Mouse (Mus musculus) mouse embryonic stem cell (cell line): ENCODE data around the gene Rassf6.

Source experiments
- in situ Hi-C, 2 experiments: fragments of 300-500 bp; cut with MboI; formaldehyde crosslinking; loops; 1 replicate in 1 of 2; 3 replicates in 1 of 2; pipeline ENCODE4 v1.14.3; 2019 to 2020; ENCODE audit warnings: low sequenced_read_pairs in 2 of 2, low pct_unique_long_range_greater_than_20kb in 1 of 2, mixed read lengths in 1 of 2; ENCODE audit not compliant: unreplicated experiment in 1 of 2

The Rassf6 gene

DNA sequence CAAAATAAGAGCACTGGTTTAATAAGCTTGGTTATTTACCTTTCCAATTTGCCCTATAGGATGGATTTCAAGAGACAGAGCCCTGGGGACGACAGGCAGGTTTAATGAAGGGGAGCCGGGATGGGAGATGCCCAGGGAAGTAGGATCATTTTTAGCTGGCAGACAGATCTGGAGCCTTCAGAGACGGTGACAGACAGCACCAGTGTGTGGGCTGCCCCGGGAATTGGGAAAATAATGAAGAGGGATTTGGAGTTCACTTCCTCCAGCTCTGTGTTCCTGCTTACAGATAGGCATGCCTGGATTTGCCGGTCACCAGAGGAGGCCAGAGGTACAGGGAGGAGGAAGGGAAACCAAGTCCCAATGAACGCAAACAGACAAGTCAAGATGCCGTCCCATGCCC is 5.6 kb downstream of the Rassf6 start:
- in situ Hi-C loops = no loop called here

DNA sequence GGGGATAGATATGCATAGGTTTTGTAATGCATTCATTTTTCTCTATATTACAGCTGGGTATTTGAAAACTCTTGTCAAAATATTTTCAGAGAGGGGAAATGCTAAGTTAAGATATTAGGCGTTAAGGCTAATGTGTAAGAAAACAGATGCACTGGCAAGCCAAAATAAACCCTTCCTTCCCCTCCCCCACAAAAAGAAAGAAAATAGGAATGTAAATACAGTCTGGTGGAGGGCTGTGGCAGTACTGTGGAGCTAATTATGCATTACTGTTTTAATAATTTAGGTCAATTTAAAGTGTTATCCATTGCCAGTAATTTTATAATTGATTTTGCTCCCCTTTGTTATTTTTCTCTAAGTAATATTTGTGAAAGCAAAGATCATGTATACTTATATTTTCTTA is 11.9 kb downstream of the Rassf6 start:
- in situ Hi-C loops = no loop called here

DNA sequence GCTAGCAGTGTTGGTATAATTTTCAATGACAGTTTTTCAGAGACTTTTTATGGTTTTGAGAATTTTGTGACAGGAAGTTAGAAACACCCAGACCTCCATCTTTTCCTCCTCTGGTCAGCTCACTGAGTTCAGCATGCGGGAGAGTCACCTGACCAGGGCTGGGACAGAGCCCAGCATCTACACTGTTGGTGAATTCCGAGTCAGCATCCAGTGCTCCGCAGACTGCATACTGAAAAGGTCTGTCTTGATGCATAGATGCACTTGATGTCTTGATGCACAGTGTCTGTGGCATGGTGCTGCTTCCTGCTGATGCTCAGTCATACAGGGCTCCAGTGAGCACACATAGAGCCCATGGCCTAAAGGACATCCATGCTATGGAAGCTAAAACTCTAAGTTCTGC is 12.4 kb downstream of the Rassf6 start:
- in situ Hi-C loops = no loop called here

GRCm38 (mm10) chr5:90627423-90627822 is 13.0 kb downstream of the Rassf6 start:
- in situ Hi-C loops = no loop called here

DNA sequence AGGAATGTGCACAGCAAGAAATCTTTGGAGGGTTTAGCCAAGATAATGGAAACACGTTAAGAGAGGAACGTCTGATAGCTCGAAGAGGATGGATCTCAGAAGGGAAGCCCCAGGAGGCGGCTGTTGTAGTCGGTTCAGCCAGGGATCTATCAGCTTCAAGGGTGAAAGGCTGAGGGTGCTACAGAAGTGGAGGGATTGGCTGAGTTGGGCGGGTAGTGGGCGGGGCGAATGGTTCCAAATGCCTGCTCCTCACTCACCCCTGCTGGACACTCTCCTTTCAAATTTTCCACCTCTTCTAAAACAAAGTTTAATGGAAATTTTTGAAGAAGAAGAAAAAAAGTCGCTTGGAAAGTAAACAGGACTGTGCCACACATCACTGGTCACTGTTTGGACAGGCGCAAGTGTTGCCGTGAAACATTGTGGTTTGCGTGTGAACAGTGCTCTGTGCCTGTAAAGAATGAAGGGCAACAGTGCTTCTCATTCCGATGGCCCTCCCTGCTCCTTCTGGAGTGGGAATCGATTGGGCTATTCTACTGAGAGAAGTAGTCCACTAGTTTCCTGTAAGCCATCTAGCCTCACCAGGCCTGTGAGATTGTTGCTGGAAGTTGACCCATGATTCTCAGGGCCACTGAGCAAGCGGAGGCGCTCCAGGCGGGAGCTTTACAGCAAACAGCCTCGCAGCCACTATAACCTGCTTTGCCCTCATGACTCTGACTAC is 15.6 kb downstream of the Rassf6 start:
- in situ Hi-C loops = loop anchor here in 1 of 2 experiments (25.0 kb wide), 1 partner anchor 413 kb away; the partner anchor contains the start of gene Cox18

- in situ Hi-C loops = loop anchor here in 1 of 2 experiments (25.0 kb wide), 1 partner anchor 411 kb away; the partner anchor contains the start of gene Cox18
Observed at GRCm38 (mm10) chr5:90623209-90623608, 17.2 kb downstream of the Rassf6 start.

DNA sequence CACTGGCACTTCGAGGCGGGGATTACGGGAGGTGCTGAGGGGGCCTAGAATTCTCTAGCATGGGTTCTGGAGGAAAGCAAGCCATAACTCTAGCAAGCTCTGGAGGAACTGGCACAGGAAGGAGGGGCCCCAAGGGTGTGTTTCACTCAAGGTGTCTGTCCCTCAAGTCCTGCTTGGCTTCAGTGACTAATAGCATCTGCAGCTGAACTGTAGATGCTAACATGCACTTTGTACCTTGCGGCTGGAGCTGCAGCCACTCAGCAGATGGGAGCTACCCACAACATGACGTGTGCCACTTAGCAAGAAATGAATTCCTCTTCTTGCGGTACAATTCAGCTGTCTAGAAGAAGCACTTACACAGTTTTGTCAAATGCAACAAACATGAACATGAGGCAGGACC is 18.7 kb downstream of the Rassf6 start:
- in situ Hi-C loops = loop anchor here in 1 of 2 experiments (25.0 kb wide), 1 partner anchor 409 kb away; the partner anchor contains the start of gene Cox18

GRCm38 (mm10) chr5:90621316-90621715 is 19.1 kb downstream of the Rassf6 start:
- in situ Hi-C loops = loop anchor here in 1 of 2 experiments (25.0 kb wide), 1 partner anchor 409 kb away; the partner anchor contains the start of gene Cox18

GRCm38 (mm10) chr5:90617859-90618258 is 22.6 kb downstream of the Rassf6 start:
- in situ Hi-C loops = loop anchor here in 1 of 2 experiments (25.0 kb wide), 1 partner anchor 406 kb away; the partner anchor contains the start of gene Cox18

DNA sequence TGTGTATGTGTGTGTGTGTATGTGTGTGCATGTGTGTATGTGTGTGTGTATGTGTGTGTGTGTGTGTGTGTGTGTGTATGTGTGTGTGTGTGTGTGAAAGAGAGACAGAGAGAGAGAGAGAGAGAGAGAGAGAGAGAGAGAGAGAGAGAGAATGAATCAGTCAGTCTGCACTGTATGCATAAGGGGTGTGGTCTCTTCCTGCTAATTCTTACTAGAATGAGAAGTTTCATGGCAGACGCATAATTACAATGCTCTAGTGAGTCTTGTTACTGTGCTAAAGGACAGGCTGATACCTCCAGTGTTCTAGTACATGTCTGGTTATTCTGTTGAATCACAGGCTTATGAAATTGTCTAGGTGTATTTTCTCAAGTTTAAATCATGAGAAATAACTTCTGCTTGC is 27.7 kb downstream of the Rassf6 start:
- in situ Hi-C loops = loop anchor here in 1 of 2 experiments (25.0 kb wide), 1 partner anchor 400 kb away; the partner anchor contains the start of gene Cox18

DNA sequence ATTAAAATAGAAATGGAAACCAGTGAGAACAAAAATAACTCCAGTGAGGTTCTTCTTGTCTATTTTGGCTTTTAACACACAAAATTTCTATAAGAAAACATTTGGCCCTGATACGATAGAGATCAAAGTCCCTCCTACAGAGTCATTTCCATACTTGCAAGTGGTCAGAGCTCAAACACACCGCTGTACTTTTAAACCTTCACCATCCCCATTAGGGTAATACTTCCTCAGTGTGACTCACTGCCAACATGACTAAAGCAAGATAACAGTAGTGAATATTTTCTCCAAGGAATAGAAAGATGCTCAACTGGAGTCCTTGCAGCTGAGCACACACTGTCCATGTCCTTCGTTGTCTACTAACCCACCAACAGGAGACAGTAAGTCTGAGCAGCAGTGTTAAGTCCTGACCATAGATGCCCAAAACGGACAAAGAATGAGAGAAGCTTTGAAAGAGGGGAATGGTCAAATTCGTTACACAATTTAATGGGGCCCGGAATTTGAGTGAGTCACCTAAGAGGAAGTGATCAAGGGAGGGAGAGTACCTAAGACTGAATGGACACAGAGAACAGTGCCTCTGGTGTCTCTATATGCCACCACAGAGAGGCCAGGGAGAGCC is 28.4 kb downstream of the Rassf6 start:
- in situ Hi-C loops = loop anchor here in 1 of 2 experiments (25.0 kb wide), 1 partner anchor 400 kb away; the partner anchor contains the start of gene Cox18

- in situ Hi-C loops = loop anchor here in 1 of 2 experiments (25.0 kb wide), 1 partner anchor 399 kb away; the partner anchor contains the start of gene Cox18
Observed at GRCm38 (mm10) chr5:90611388-90611787, 29.1 kb downstream of the Rassf6 start.

- in situ Hi-C loops = loop anchor here in 1 of 2 experiments (25.0 kb wide), 1 partner anchor 397 kb away; the partner anchor contains the start of gene Cox18
Observed at GRCm38 (mm10) chr5:90608906-90609305, 31.6 kb downstream of the Rassf6 start.

GRCm38 (mm10) chr5:90603407-90603923 is 37.0 kb downstream of the Rassf6 start:
- in situ Hi-C loops = loop anchor here in 1 of 2 experiments (25.0 kb wide), 1 partner anchor 391 kb away; the partner anchor contains the start of gene Cox18

DNA sequence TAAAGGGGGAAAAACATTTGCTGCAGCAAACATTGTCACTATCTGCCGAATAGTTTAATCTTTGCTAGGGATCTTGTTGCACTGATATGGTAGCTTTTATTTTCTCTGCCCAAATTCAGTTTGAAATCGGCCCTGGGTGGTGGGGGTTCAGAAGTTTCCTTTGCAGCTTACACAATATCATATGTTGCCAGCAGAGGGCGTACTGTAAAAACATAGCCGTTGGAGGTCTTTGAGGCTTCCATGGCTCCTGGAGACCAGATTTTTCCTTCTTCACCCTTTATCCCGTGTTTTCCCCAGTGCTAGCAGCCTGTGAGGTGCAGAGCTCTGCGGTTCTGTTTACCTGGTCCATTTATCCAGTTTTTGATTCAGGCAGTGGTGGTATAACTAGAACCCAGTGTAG is 39.0 kb downstream of the Rassf6 start:
- in situ Hi-C loops = loop anchor here in 1 of 2 experiments (25.0 kb wide), 1 partner anchor 389 kb away; the partner anchor contains the start of gene Cox18

- in situ Hi-C loops = no loop called here
Observed at GRCm38 (mm10) chr5:90596155-90596554, 44.3 kb downstream of the Rassf6 start.

GRCm38 (mm10) chr5:90594945-90595344 is 45.5 kb downstream of the Rassf6 start:
- in situ Hi-C loops = no loop called here

GRCm38 (mm10) chr5:90591936-90592335 is 48.5 kb downstream of the Rassf6 start:
- in situ Hi-C loops = no loop called here

DNA sequence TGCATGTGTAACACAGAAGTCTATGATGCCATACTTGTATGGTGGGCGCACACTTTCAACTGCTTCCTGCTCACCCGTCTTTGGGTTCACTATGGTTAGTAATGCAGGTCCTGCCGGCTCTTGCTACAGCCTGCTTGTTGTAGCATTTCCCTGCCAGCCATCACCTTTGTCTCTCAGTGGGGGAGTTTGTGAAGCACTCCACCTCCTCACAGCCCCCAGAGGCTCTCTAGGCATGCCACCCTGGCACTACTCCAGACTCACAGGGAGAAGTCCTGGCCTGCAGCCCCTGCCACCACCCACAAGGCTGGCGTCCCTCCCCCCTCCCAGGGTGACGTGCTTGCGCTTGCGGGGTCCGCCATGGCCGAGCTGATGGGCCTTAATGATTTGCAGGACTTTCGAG is 49.8 kb downstream of the Rassf6 start:
- in situ Hi-C loops = no loop called here
